Mouse (Mus musculus) bone marrow macrophage, adult 2 months (primary cell): ENCODE measurements at regions not wholly inside any gene's neighbourhood (a gene's known extent, or its start where the extent isn't known, plus 50 kb on each side); places are given as distances from the start of the nearest gene placed in this dataset.
A peak's percentile ranks its signal among the peaks of the same experiment; 100 is the strongest.
"Not testable (repeated sequence)": the region's sequence is repeated elsewhere in the genome, so short reads cannot be mapped to it uniquely, and the experiment has no call there.

Experiments used
- H3K27ac ChIP-seq: 2 replicates; pipeline ENCODE4 v1.5.1; 2012; ENCODE audit warnings: low read depth, low read length; ENCODE audit not compliant: insufficient read depth
- H3K4me1 ChIP-seq: 2 replicates; pipeline ENCODE4 v1.6.1; 2012; ENCODE audit warnings: low read length; ENCODE audit not compliant: control insufficient read depth, insufficient read depth
- H3K4me3 ChIP-seq: 2 replicates; pipeline ENCODE4 v1.5.1; 2012; ENCODE audit warnings: mild to moderate bottlenecking, low read length, moderate library complexity; ENCODE audit not compliant: insufficient read depth
- CTCF ChIP-seq: IDR thresholded peaks from 2 replicates; pipeline ENCODE4 v1.5.1; 2012; ENCODE audit warnings: low read depth, mild to moderate bottlenecking, low read length, moderate library complexity
- POLR2A ChIP-seq: IDR thresholded peaks from 2 replicates; pipeline ENCODE4 v1.6.1; 2012; ENCODE audit warnings: mild to moderate bottlenecking, low read depth, low read length, borderline replicate concordance

- Histone ChIP-seq H3K4me1 (no peaks in the 10 kb centered on the region), H3K4me3 (no peak overlapping the region)
- no peak for TF ChIP-seq POLR2A
- peak; percentile 15; the same call in 1 of the 2 replicates for TF ChIP-seq CTCF
These were observed 968.1 kb downstream of the Bcl11a start for GRCm38 (mm10) chr11:25045977-25046376.

GRCm38 (mm10) chr11:25055698-25056097 lies 977.8 kb downstream of the Bcl11a start:
- H3K4me1 ChIP-seq: no peaks in the 10 kb centered on the region
- no peak for TF ChIP-seq CTCF
- TF ChIP-seq POLR2A: no peak

More at GRCm38 (mm10) chr11:25045977-25046376, 968.1 kb downstream of the Bcl11a start:
- H3K27ac ChIP-seq: no peak overlapping the region

GRCm38 (mm10) chr11:25057093-25057521 lies 979.3 kb downstream of the Bcl11a start:
- Histone ChIP-seq H3K27ac (no peak overlapping the region), H3K4me1 (no peaks in the 10 kb centered on the region), H3K4me3 (no peak overlapping the region)
- TF ChIP-seq POLR2A (no peak), CTCF (no peak)

More at GRCm38 (mm10) chr11:25055698-25056097, 977.8 kb downstream of the Bcl11a start:
- H3K4me3 ChIP-seq: no peak overlapping the region
- H3K27ac ChIP-seq: no peak overlapping the region

GRCm38 (mm10) chr11:25057543-25057942 lies 979.7 kb downstream of the Bcl11a start:
- H3K4me1 ChIP-seq: no peaks in the 10 kb centered on the region
- TF ChIP-seq POLR2A (no peak), CTCF (no peak)
- no peak overlapping the region for H3K27ac ChIP-seq
- H3K4me3 ChIP-seq: no peak overlapping the region

GRCm38 (mm10) chr11:25063042-25063441 lies 985.2 kb downstream of the Bcl11a start:
- Histone ChIP-seq H3K4me3 (no peak overlapping the region), H3K4me1 (no peaks in the 10 kb centered on the region), H3K27ac (no peak overlapping the region)
- TF ChIP-seq POLR2A: no peak

- H3K27ac ChIP-seq: no peak overlapping the region
- no peak for TF ChIP-seq POLR2A
- TF ChIP-seq CTCF: no peak
- no peaks in the 10 kb centered on the region for H3K4me1 ChIP-seq
- H3K4me3 ChIP-seq: no peak overlapping the region
These were observed 986.1 kb downstream of the Bcl11a start for GRCm38 (mm10) chr11:25063978-25064377.

- H3K4me1 ChIP-seq, H3K27ac ChIP-seq, H3K4me3 ChIP-seq: not testable (repeated sequence)
These were observed 1022.1 kb downstream of the Bcl11a start for GRCm38 (mm10) chr11:25099976-25100375.

- H3K27ac ChIP-seq: no peak overlapping the region
- no peak for TF ChIP-seq POLR2A
- no peak for TF ChIP-seq CTCF
- no peak overlapping the region for H3K4me3 ChIP-seq
- H3K4me1 ChIP-seq: no peaks in the 10 kb centered on the region
These were observed 1026.6 kb downstream of the Bcl11a start for GRCm38 (mm10) chr11:25104432-25104831.

- Histone ChIP-seq H3K27ac (no peak overlapping the region), H3K4me1 (no peaks in the 10 kb centered on the region), H3K4me3 (no peak overlapping the region)
- no peak for TF ChIP-seq CTCF
- no peak for TF ChIP-seq POLR2A
These were observed 1046.6 kb downstream of the Bcl11a start for GRCm38 (mm10) chr11:25124458-25124857.

- H3K27ac ChIP-seq: no peak overlapping the region
- no peaks in the 10 kb centered on the region for H3K4me1 ChIP-seq
- H3K4me3 ChIP-seq: no peak overlapping the region
- TF ChIP-seq POLR2A (no peak), CTCF (no peak)
These were observed 1064.4 kb downstream of the Bcl11a start for GRCm38 (mm10) chr11:25142226-25142625.

GRCm38 (mm10) chr11:25142833-25143232 lies 1065.0 kb downstream of the Bcl11a start:
- Histone ChIP-seq H3K4me1 (no peaks in the 10 kb centered on the region), H3K27ac (no peak overlapping the region), H3K4me3 (no peak overlapping the region)
- TF ChIP-seq POLR2A: no peak
- TF ChIP-seq CTCF: no peak
